11 mouse cellular contexts compared by ENCODE assay signal in the genomic region with DNA sequence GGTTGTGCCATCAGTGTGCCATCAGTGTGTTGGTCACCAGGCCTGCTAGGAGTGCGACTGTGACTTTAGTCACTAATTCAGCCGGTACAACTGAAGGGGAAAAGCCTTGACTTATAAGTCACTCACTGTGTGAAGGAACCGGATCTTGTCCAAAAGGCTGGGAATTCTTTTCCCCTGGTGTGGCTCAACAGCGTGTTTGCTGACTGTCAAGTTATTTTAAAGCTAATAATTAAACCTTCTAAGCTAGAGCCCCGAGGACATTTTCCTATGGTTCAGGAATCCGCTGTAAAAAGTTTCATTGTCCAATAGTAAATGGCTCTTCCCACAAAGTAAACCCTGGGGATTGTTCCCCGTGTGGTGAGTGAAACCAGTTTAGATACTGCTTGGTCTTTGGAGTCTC.
A peak's percentile ranks its signal among the peaks of the same experiment; 100 is the strongest.
DNase-seq lines count a peak whose midpoint lies in the region; ATAC-seq and TF ChIP-seq lines count a peak whose summit lies in the region.
"Had no signal": no experiment of that assay in that cellular context is flagged by ENCODE, and none has a peak within 500 bp of the region (broad histone marks: within the 10 kb centered on the region; RNA-seq: fewer than 3 reads in every experiment).

No protein-coding gene starts in this region.

- H3K9me3 ChIP-seq in embryonic facial prominence, embryonic 14.5 days (ENCODE audit: control insufficient read depth, low read length) = no peaks in the 10 kb centered on the region
- H3K9me3 ChIP-seq in kidney, embryonic 14.5 days (ENCODE audit: control insufficient read depth, low read length) = no peaks in the 10 kb centered on the region
- H3K9me3 ChIP-seq in liver, embryonic 15.5 days (replicated peaks) = no peaks in the 10 kb centered on the region
- H3K9me3 ChIP-seq: forebrain, embryonic 12.5 days had no signal

- no peak overlapping the region for H3K4me2 ChIP-seq in embryonic facial prominence, embryonic 14.5 days (ENCODE audit: low read depth, low read length)
- H3K4me2 ChIP-seq in kidney, embryonic 14.5 days (replicated peaks; ENCODE audit: low read depth, low read length) = peak overlapping the region; percentile 63; the same call in 1 of the 2 replicates
- H3K4me2 ChIP-seq in liver, embryonic 15.5 days = 0 out of 2 replicates have a peak overlapping the region, but pooled peaks have one; percentile 74
- H3K4me2 ChIP-seq: forebrain, embryonic 12.5 days had no signal

- no peaks in the 10 kb centered on the region for H3K27me3 ChIP-seq in embryonic facial prominence, embryonic 14.5 days (replicated peaks; ENCODE audit: control insufficient read depth, insufficient read depth, low read length)
- H3K27me3 ChIP-seq in kidney, embryonic 14.5 days (ENCODE audit: control insufficient read depth, insufficient read depth, low read length) = no peaks in the 10 kb centered on the region
- peaks cover 54% of the 10 kb centered on the region for H3K27me3 ChIP-seq in liver, embryonic 15.5 days

- 27% methylated on average over 7 of the region's 7 CpGs for WGBS in embryonic facial prominence, embryonic 14.5 days
- 41% methylated on average over 7 of the region's 7 CpGs for WGBS in kidney, embryonic 14.5 days
- 57% methylated on average over 7 of the region's 7 CpGs for WGBS in liver, embryonic 15.5 days (ENCODE audit: insufficient replicate concordance)

- H3K9ac ChIP-seq in embryonic facial prominence, embryonic 14.5 days (ENCODE audit: low read depth, low read length) = no peak overlapping the region
- no peak overlapping the region for H3K9ac ChIP-seq in kidney, embryonic 14.5 days (ENCODE audit: low read depth, low read length)
- H3K9ac ChIP-seq in liver, embryonic 15.5 days = no peak overlapping the region
- H3K9ac ChIP-seq: forebrain, embryonic 12.5 days had no signal

- DNase-seq in gastrocnemius, adult 2 months = no peak
- no peak for DNase-seq in gastrocnemius, postnatal 36 days
- DNase-seq in embryonic facial prominence, embryonic 14.5 days (ENCODE audit: low spot score) = peak; percentile 81
- DNase-seq in right cerebral cortex, postnatal 36 days (ENCODE audit: low spot score in 2 of 2) = no peak
- no peak for DNase-seq in spleen, postnatal 4 days (ENCODE audit: low spot score in 2 of 2)
- DNase-seq: gastrocnemius, postnatal 14 days; heart, postnatal 10 days had no signal

- H3K4me1 ChIP-seq in embryonic facial prominence, embryonic 14.5 days (ENCODE audit: control insufficient read depth, insufficient read depth, low read length) = peaks cover 36% of the 10 kb centered on the region
- peaks cover 22% of the 10 kb centered on the region for H3K4me1 ChIP-seq in kidney, embryonic 14.5 days (ENCODE audit: control insufficient read depth, insufficient read depth, low read length)
- H3K4me1 ChIP-seq in liver, embryonic 15.5 days (replicated peaks) = peaks cover 22% of the 10 kb centered on the region

- intact Hi-C loops in gastrocnemius, adult 2 months (cut with DNase I) = no loop called here
- intact Hi-C loops in gastrocnemius, postnatal 36 days (cut with DNase I) = no loop called here

- H3K27ac ChIP-seq in gastrocnemius, adult 2 months = peak overlapping the region; percentile 94
- no peak overlapping the region for H3K27ac ChIP-seq in embryonic facial prominence, embryonic 14.5 days (replicated peaks; ENCODE audit: low read depth, low read length)
- peak overlapping the region; percentile 77 for H3K27ac ChIP-seq in kidney, embryonic 14.5 days (ENCODE audit: low read depth, low read length)
- H3K27ac ChIP-seq in liver, embryonic 15.5 days (replicated peaks) = peak overlapping the region; percentile 61
- H3K27ac ChIP-seq: forebrain, embryonic 12.5 days had no signal

- ATAC-seq in embryonic facial prominence, embryonic 14.5 days (ENCODE audit: low read depth) = no peak
- no peak for ATAC-seq in kidney, embryonic 14.5 days (ENCODE audit: low FRiP score, low TSS enrichment)
- ATAC-seq in liver, embryonic 15.5 days (ENCODE audit: insufficient read depth) = no peak
- no peak for ATAC-seq in activated CD4-positive, CD25-positive, alpha-beta regulatory T cell, adult 4 months

- peak overlapping the region; percentile 76 for H3K4me3 ChIP-seq in gastrocnemius, adult 2 months
- H3K4me3 ChIP-seq in embryonic facial prominence, embryonic 14.5 days (ENCODE audit: low read depth, low read length) = no peak overlapping the region
- H3K4me3 ChIP-seq in kidney, embryonic 14.5 days (ENCODE audit: low read length) = no peak overlapping the region
- H3K4me3 ChIP-seq in liver, embryonic 15.5 days (replicated peaks) = no peak overlapping the region
- H3K4me3 ChIP-seq: forebrain, embryonic 12.5 days had no signal

- TF ChIP-seq CTCF in gastrocnemius, adult 2 months (IDR thresholded peaks at IDR 0.05) = no peak

- H3K36me3 ChIP-seq in embryonic facial prominence, embryonic 14.5 days (ENCODE audit: control insufficient read depth, insufficient read depth, low read length) = no peaks in the 10 kb centered on the region
- no peaks in the 10 kb centered on the region for H3K36me3 ChIP-seq in kidney, embryonic 14.5 days (ENCODE audit: control insufficient read depth, insufficient read depth, low read length)
- no peaks in the 10 kb centered on the region for H3K36me3 ChIP-seq in liver, embryonic 15.5 days (replicated peaks)
- H3K36me3 ChIP-seq: forebrain, embryonic 12.5 days had no signal
